Mouse (Mus musculus): Measurements from ENCODE around the gene Olfr342. TPM values are rescaled to one million over a fixed set of nuclear protein-coding genes. Genes with fewer than 3 reads are reported as not detected.

Olfr342 gene
- not detected for total RNA-seq (2022)

GRCm38 (mm10) chr2:36524698-36525097, at the start of gene Olfr342:
Gene Olfr342, plus strand, starts transcription at chr2:36524998.
- DNase-seq: no peak

- DNase-seq: no peak
Measured at GRCm38 (mm10) chr2:36482368-36482767, 42.4 kb upstream of the Olfr342 start, which contains the start of gene Olfr341. Gene Olfr341, minus strand, starts transcription at chr2:36482468.

GRCm38 (mm10) chr2:36565156-36565555, 40.4 kb downstream of the Olfr342 start:
- DNase-seq: no peak

GRCm38 (mm10) chr2:36566362-36566761, 41.6 kb downstream of the Olfr342 start, which contains the start of gene Olfr344:
Gene Olfr344, plus strand, starts transcription at chr2:36566662.
- no peak for DNase-seq

- DNase-seq: no peak
Measured at GRCm38 (mm10) chr2:36567022-36567421, 42.2 kb downstream of the Olfr342 start.

GRCm38 (mm10) chr2:36567845-36568244, 43.0 kb downstream of the Olfr342 start:
- no peak for DNase-seq

Other genes starting within 250 kb of the Olfr342 start
- under 1 TPM in 1 of 4 experiments, not detected in 3; 0.06 TPM for gene Olfr338, start 151.5 kb upstream of the Olfr342 start, total RNA-seq (2022)
- gene Olfr339, start 106.1 kb upstream of the Olfr342 start, total RNA-seq (2022): not detected
- gene Olfr340, start 72.4 kb upstream of the Olfr342 start, total RNA-seq (2022): not detected
- not detected for gene Olfr341, start 42.5 kb upstream of the Olfr342 start, total RNA-seq (2022)
- under 1 TPM in 1 of 4 experiments, not detected in 3; 0.03 TPM for gene Olfr344, start 41.7 kb downstream of the Olfr342 start, total RNA-seq (2022)
- not detected for gene Olfr345, start 115.0 kb downstream of the Olfr342 start, total RNA-seq (2022)
- not detected for gene Olfr346, start 160.8 kb downstream of the Olfr342 start, total RNA-seq (2022)
- gene Olfr347, start 206.9 kb downstream of the Olfr342 start, total RNA-seq (2022): not detected

Data from adrenal gland, adult 8-10 months (tissue).